Mouse (Mus musculus) limb, embryonic 11.5 days (tissue): Measurements from ENCODE around the gene Casq1. TPM values are rescaled to one million over a fixed set of nuclear protein-coding genes. Genes with fewer than 3 reads are reported as not detected.
A peak's percentile ranks its signal among the peaks of the same experiment; 100 is the strongest.

Source experiments
- ATAC-seq: fragments of 200-750 bp; cut with Nextera tagmentation; 2 replicates; pipeline ENCODE4 v1.8.0; 2017; ENCODE audit warnings: low read depth; ENCODE audit not compliant: insufficient number of reproducible peaks, low FRiP score, low TSS enrichment
- DNase-seq: peaks from one replicate; pipeline ENCODE4 v3.0.0-alpha.2; 2015; ENCODE audit warnings: low spot score
- H3K27ac ChIP-seq: fragments of 300-500 bp; sonication (generic); replicated peaks from 2 replicates; pipeline ENCODE4 v1.5.1; 2014; ENCODE audit warnings: low read depth, mild to moderate bottlenecking, low read length
- H3K27me3 ChIP-seq: fragments of 300-500 bp; sonication (generic); 2 replicates; pipeline ENCODE4 v1.6.1; 2014; ENCODE audit warnings: mild to moderate bottlenecking, low read length, mixed read lengths; ENCODE audit not compliant: control insufficient read depth, insufficient read depth
- H3K36me3 ChIP-seq: fragments of 300-500 bp; sonication (generic); 2 replicates; pipeline ENCODE4 v1.6.1; 2014; ENCODE audit warnings: mild to moderate bottlenecking, low read length, moderate library complexity, mixed read lengths; ENCODE audit not compliant: control insufficient read depth, insufficient read depth
- H3K4me1 ChIP-seq: fragments of 300-500 bp; sonication (generic); 2 replicates; pipeline ENCODE4 v1.6.1; 2014; ENCODE audit warnings: low read length, mixed read lengths; ENCODE audit not compliant: control insufficient read depth, insufficient read depth
- H3K4me2 ChIP-seq: fragments of 300-500 bp; sonication (generic); 2 replicates; pipeline ENCODE4 v1.6.1; 2014; ENCODE audit warnings: low read depth, mild to moderate bottlenecking, moderate library complexity; ENCODE audit not compliant: severe bottlenecking
- H3K4me3 ChIP-seq: fragments of 300-500 bp; sonication (generic); 2 replicates; pipeline ENCODE4 v1.5.1; 2014; ENCODE audit warnings: low read depth, low read length
- H3K9ac ChIP-seq: fragments of 300-500 bp; sonication (generic); 2 replicates; pipeline ENCODE4 v1.6.1; 2014; ENCODE audit warnings: mild to moderate bottlenecking, low read length
- H3K9me3 ChIP-seq: fragments of 300-500 bp; sonication (generic); 2 replicates; pipeline ENCODE4 v1.6.1; 2016; ENCODE audit warnings: low read length; ENCODE audit not compliant: control insufficient read depth
- WGBS: fragments of 180-500 bp; shearing (Covaris S2); extraction: QIAGEN DNeasy Blood & Tissue Kit; methylation state at CpG from one replicate; pipeline ENCODE4 v1.1.7; 2014; 5-methylcytosine and 5-hydroxymethylcytosine counted together
- polyA plus RNA-seq: library from polyadenylated mRNA; unstranded; fragments of >200 nt; fragmentation: Nextera tagmentation; extraction: Ambion mirVana; gene quantifications from 2 replicates; pipeline ENCODE4 v1.2.1, GENCODE M21; 2014

Gene Casq1
- polyA plus RNA-seq, 1 experiment from 2014 or later: 1.6 TPM

DNA sequence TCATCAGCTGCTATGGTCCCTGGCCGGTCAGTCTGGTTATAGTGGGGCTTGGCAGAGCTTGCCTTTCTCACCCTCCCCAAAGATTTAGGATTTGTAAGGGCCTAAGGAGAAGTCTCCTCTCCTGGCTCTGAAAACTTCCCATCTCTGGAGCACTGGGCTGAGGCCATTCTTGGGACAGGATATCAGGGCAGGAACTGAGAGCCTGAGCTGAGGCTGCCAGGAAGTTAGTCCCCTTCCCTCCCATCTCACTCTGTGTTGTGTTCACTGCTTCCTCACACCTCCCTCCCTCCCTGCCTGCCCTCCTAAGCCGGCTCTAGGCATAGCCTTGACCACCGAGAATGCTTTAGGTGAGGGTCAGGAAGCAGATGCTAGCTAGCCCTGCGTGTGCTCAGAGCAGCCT is 16.1 kb downstream of the Casq1 start:
- Histone ChIP-seq H3K4me2 (peak overlapping the region; percentile 1; the same call in 1 of the 2 replicates), H3K27ac (peak overlapping the region; percentile 86), H3K27me3 (no peaks in the 10 kb centered on the region), H3K4me3 (no peak overlapping the region), H3K4me1 (peaks cover 50% of the 10 kb centered on the region), H3K9me3 (no peaks in the 10 kb centered on the region), H3K9ac (no peak overlapping the region), H3K36me3 (peaks cover 10% of the 10 kb centered on the region; the same call in 1 of the 2 replicates)
- no peak for DNase-seq
- 6% methylated on average over 4 of the region's 4 CpGs for WGBS
- ATAC-seq: no peak

DNA sequence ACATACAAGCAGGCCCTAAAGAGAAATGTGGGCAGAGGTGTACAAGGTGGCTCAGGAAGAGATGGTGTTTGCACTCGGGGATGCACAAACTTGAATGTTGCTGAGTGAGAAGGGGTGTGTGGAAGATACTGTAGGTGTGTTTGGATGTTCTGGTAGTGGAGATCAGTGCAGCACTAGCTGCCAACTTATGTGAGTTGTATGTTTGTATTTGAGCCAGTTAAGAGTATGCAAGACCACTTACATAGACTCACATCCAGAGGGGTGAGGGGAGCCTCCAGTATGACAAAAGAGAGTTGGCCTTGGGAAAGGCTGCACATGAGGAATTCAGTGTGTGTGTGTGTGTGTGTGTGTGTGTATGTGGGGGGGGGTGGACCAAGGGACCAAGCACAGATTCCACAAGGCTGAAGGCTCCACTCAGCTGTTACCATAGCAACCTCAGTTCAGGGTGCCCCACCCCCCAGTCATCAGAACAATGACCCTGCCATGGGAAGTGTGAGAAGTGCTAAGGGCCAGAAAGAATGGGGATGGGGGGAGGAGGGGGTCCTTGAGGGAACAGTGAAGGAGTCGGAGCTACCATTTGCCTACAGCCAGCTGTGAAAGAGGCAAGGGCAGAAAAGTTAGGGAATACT is 16.7 kb downstream of the Casq1 start:
- H3K4me1 ChIP-seq: peaks cover 50% of the 10 kb centered on the region
- H3K9ac ChIP-seq: no peak overlapping the region

GRCm38 (mm10) chr1:172201967-172202880 is 17.4 kb downstream of the Casq1 start:
- no peaks in the 10 kb centered on the region for H3K27me3 ChIP-seq
- H3K4me2 ChIP-seq: no peak overlapping the region
- ATAC-seq (no peak), DNase-seq (no peak)
- H3K9ac ChIP-seq: no peak overlapping the region
- peak overlapping the region; percentile 86; the same call in 1 of the 2 replicates for H3K27ac ChIP-seq
- H3K4me1 ChIP-seq: peaks cover 48% of the 10 kb centered on the region
- peaks cover 13% of the 10 kb centered on the region; the same call in 1 of the 2 replicates for H3K36me3 ChIP-seq
- no peaks in the 10 kb centered on the region for H3K9me3 ChIP-seq
- H3K4me3 ChIP-seq: no peak overlapping the region
- 32% methylated on average over 14 of the region's 14 CpGs for WGBS

More for the DNA sequence above, 16.7 kb downstream of the Casq1 start:
- Histone ChIP-seq H3K36me3 (peaks cover 10% of the 10 kb centered on the region; the same call in 1 of the 2 replicates), H3K4me2 (peak overlapping the region; percentile 1; the same call in 1 of the 2 replicates), H3K27ac (peak overlapping the region; percentile 86), H3K27me3 (no peaks in the 10 kb centered on the region), H3K4me3 (no peak overlapping the region), H3K9me3 (no peaks in the 10 kb centered on the region)
- ATAC-seq (0 out of 2 replicates have a peak, but pooled peaks have one; percentile 19), DNase-seq (no peak)
- WGBS: 22% methylated on average over 2 of the region's 2 CpGs

- ATAC-seq (no peak), DNase-seq (no peak)
- no peaks in the 10 kb centered on the region for H3K27me3 ChIP-seq
- peaks cover 44% of the 10 kb centered on the region for H3K4me1 ChIP-seq
- H3K9me3 ChIP-seq: no peaks in the 10 kb centered on the region
- no peak overlapping the region for H3K9ac ChIP-seq
- peaks cover 17% of the 10 kb centered on the region for H3K36me3 ChIP-seq
- H3K4me3 ChIP-seq: no peak overlapping the region
- 55% methylated on average over 7 of the region's 7 CpGs for WGBS
- H3K4me2 ChIP-seq: no peak overlapping the region
- H3K27ac ChIP-seq: no peak overlapping the region
These were observed 18.7 kb downstream of the Casq1 start for GRCm38 (mm10) chr1:172200871-172201447.

GRCm38 (mm10) chr1:172200161-172200560 is 19.5 kb downstream of the Casq1 start:
- no peaks in the 10 kb centered on the region for H3K9me3 ChIP-seq
- peaks cover 37% of the 10 kb centered on the region for H3K4me1 ChIP-seq
- no peak overlapping the region for H3K4me3 ChIP-seq
- H3K9ac ChIP-seq: no peak overlapping the region
- WGBS: 80% methylated on average over 5 of the region's 5 CpGs
- peaks cover 18% of the 10 kb centered on the region for H3K36me3 ChIP-seq
- H3K27me3 ChIP-seq: no peaks in the 10 kb centered on the region
- no peak overlapping the region; the same call in 1 of the 2 replicates for H3K4me2 ChIP-seq
- DNase-seq: no peak
- ATAC-seq: no peak
- no peak overlapping the region for H3K27ac ChIP-seq

- no peaks in the 10 kb centered on the region for H3K9me3 ChIP-seq
- DNase-seq (no peak), ATAC-seq (no peak)
- no peak overlapping the region for H3K9ac ChIP-seq
- peaks cover 24% of the 10 kb centered on the region for H3K36me3 ChIP-seq
- H3K4me3 ChIP-seq: no peak overlapping the region
- H3K27ac ChIP-seq: no peak overlapping the region
- H3K4me1 ChIP-seq: peaks cover 29% of the 10 kb centered on the region
- H3K27me3 ChIP-seq: no peaks in the 10 kb centered on the region
- WGBS: 92% methylated on average over 4 of the region's 4 CpGs
- no peak overlapping the region for H3K4me2 ChIP-seq
These were observed 20.7 kb downstream of the Casq1 start for GRCm38 (mm10) chr1:172198996-172199395.

DNA sequence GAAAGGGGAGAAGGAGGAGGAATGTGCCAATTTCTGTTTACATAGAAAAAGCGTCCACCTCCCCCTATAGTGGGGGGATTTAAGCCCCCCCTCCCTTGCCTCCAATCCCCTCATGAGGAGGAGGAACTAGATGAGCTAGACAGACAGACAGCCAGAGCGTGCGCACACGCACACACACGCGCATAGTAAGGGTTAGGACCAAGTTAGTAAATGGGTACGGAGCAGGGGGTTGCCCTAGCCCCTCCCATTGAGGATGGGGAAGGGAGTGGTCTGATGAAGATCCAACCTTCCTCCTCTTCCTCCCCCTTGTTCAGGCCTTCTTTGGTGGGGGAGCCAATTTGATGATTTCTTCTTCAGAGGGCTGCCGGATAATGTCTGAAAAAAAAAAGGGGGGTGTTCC is 21.4 kb downstream of the Casq1 start:
- 97% methylated on average over 8 of the region's 8 CpGs for WGBS
- Histone ChIP-seq H3K4me2 (no peak overlapping the region), H3K27me3 (no peaks in the 10 kb centered on the region), H3K36me3 (peaks cover 29% of the 10 kb centered on the region), H3K27ac (no peak overlapping the region), H3K9me3 (no peaks in the 10 kb centered on the region), H3K9ac (no peak overlapping the region), H3K4me1 (peaks cover 22% of the 10 kb centered on the region), H3K4me3 (no peak overlapping the region)
- no peak for ATAC-seq
- no peak for DNase-seq

GRCm38 (mm10) chr1:172197851-172198250 is 21.8 kb downstream of the Casq1 start:
- ATAC-seq (no peak), DNase-seq (no peak)

More at GRCm38 (mm10) chr1:172197851-172198250, 21.8 kb downstream of the Casq1 start:
- Histone ChIP-seq H3K4me1 (peaks cover 17% of the 10 kb centered on the region), H3K27ac (no peak overlapping the region), H3K9me3 (no peaks in the 10 kb centered on the region), H3K4me3 (no peak overlapping the region), H3K4me2 (no peak overlapping the region), H3K27me3 (no peaks in the 10 kb centered on the region), H3K9ac (no peak overlapping the region), H3K36me3 (peaks cover 29% of the 10 kb centered on the region)
- WGBS: 88% methylated on average over 5 of the region's 5 CpGs
